Mouse (Mus musculus) liver, embryonic 14.5 days (tissue): ENCODE data around the gene Tex26. TPM values are rescaled to one million over a fixed set of nuclear protein-coding genes. Genes with fewer than 3 reads are reported as not detected.

Experiments used
- ATAC-seq: fragments of 200-750 bp; cut with Nextera tagmentation; 2 replicates; pipeline ENCODE4 v1.8.0; 2017; ENCODE audit warnings: moderate number of reproducible peaks, mild to moderate bottlenecking, moderate library complexity; ENCODE audit not compliant: insufficient read depth
- DNase-seq, 3 experiments: peaks; one replicate each; pipeline ENCODE4 v3.0.0-alpha.2; 2012 to 2013; ENCODE audit warnings: low read depth in 3 of 3, low spot score in 3 of 3
- H3K27ac ChIP-seq: fragments of 300-500 bp; sonication (generic); 2 replicates; pipeline ENCODE4 v1.5.1; 2014; ENCODE audit warnings: moderate library complexity, mild to moderate bottlenecking, control low read depth, inconsistent platforms
- H3K27me3 ChIP-seq: fragments of 300-500 bp; sonication (generic); 2 replicates; pipeline ENCODE4 v1.6.1; 2014; ENCODE audit warnings: mild to moderate bottlenecking, low read length, moderate library complexity; ENCODE audit not compliant: control insufficient read depth, insufficient read depth
- H3K36me3 ChIP-seq: fragments of 300-500 bp; sonication (generic); replicated peaks from 2 replicates; pipeline ENCODE4 v1.6.1; 2014; ENCODE audit warnings: low read depth; ENCODE audit not compliant: control insufficient read depth, insufficient read depth
- H3K4me1 ChIP-seq, 2 experiments: fragments of 200-500 bp in 1 of 2; fragments of 300-500 bp in 1 of 2; sonication (generic) in 1 of 2; replicated peaks; 2 replicates each; pipeline ENCODE4 v1.6.1; 2012 to 2014; ENCODE audit warnings: antibody characterized with exemption in 1 of 2, inconsistent platforms in 1 of 2, low read length in 1 of 2; ENCODE audit not compliant: control insufficient read depth in 2 of 2, insufficient read depth in 2 of 2
- H3K4me2 ChIP-seq: fragments of 300-500 bp; sonication (generic); 2 replicates; pipeline ENCODE4 v1.6.1; 2014; ENCODE audit warnings: low read depth, mild to moderate bottlenecking, control low read depth, moderate library complexity
- H3K4me3 ChIP-seq, 2 experiments: fragments of 200-500 bp in 1 of 2; fragments of 300-500 bp in 1 of 2; sonication (generic) in 1 of 2; 2 replicates each; pipeline ENCODE4 v1.5.1; 2012 to 2014; ENCODE audit warnings: low read depth in 2 of 2, low read length in 2 of 2, mild to moderate bottlenecking in 2 of 2, control low read depth in 1 of 2, inconsistent platforms in 1 of 2, moderate library complexity in 1 of 2; ENCODE audit not compliant: insufficient read depth in 1 of 2
- H3K9ac ChIP-seq: fragments of 300-500 bp; sonication (generic); replicated peaks from 2 replicates; pipeline ENCODE4 v1.6.1; 2014; ENCODE audit warnings: mild to moderate bottlenecking, control low read depth, moderate library complexity
- H3K9me3 ChIP-seq: fragments of 300-500 bp; sonication (generic); 2 replicates; pipeline ENCODE4 v1.6.1; 2016; ENCODE audit warnings: low read length, mixed read lengths; ENCODE audit not compliant: control insufficient read depth
- CTCF ChIP-seq: IDR thresholded peaks from 2 replicates; pipeline ENCODE4 v1.5.1; 2016; ENCODE audit warnings: antibody characterized with exemption, low read depth, control low read depth
- EP300 ChIP-seq: IDR thresholded peaks from 2 replicates; pipeline ENCODE4 v1.6.1; 2016; ENCODE audit warnings: antibody characterized with exemption, low read depth
- WGBS: fragments of 180-500 bp; shearing (Covaris S2); extraction: QIAGEN DNeasy Blood & Tissue Kit; methylation state at CpG from one replicate; pipeline ENCODE4 v1.1.7; 2014; ENCODE audit not compliant: insufficient replicate concordance; 5-methylcytosine and 5-hydroxymethylcytosine counted together
- polyA plus RNA-seq, 2 experiments: library from polyadenylated mRNA; depleted of rRNA in 1 of 2; stranded (reverse) in 1 of 2; unstranded in 1 of 2; fragments of >200 nt; fragmentation: Nextera tagmentation in 1 of 2; extraction: Ambion mirVana in 1 of 2; gene quantifications; 2 replicates each; pipeline versions ENCODE4 v1.2.1 to v1.2.3; 2012 to 2014

Gene Tex26
- polyA plus RNA-seq, 2 experiments, result 0.30 TPM; not detected in 1

DNA sequence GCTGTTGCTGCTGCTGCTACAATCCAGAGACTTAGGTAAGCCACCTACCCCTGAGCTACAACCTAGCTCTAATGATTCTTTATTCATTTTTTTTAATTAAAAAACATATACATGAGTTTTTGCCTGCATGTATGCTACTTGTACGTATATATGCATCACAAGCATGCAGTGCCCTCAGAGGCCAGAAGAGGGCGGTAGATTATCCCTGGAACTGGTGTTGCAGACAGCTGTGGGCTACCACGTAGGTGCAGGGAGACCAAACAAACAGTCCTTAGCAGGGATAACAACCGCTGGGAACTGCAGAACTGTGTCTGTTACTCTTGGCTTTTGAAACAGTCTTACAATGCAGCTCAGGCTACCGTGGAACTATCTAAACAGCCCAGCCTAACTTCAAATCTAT is 8.3 kb downstream of the Tex26 start:
- TF ChIP-seq EP300 (no peak), CTCF (peak; percentile 56)
- H3K27ac ChIP-seq, result no peak overlapping the region

DNA sequence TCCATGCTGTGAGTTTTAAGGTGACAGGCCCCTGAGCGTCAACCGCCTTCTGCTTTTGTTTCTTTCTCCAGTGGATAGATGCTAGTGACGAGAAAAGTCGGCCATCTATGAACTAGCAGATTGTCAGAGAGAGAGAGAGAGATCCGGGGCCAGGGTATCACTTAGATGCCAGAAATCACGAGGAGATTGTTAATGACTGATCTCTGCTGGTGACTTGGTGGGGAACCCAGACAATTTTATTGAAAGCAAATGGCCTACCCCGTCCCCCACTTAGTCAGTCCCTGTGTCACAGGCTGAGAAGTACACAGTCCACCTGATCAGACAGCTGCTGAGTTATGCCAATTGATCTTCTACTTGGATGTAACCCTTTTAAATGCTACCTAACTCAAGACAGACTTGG is 9.9 kb downstream of the Tex26 start:
- Histone ChIP-seq H3K4me2 (no peak overlapping the region), H3K4me3 (no peak overlapping the region), H3K4me1 (no peaks in the 10 kb centered on the region), H3K9ac (no peak overlapping the region), H3K27ac (no peak overlapping the region), H3K9me3 (no peaks in the 10 kb centered on the region), H3K36me3 (no peaks in the 10 kb centered on the region), H3K27me3 (no peaks in the 10 kb centered on the region)
- no peak for ATAC-seq
- DNase-seq, result no peak
- no peak for TF ChIP-seq EP300
- TF ChIP-seq CTCF, result no peak
- WGBS, result 75% methylated on average over 7 of the region's 7 CpGs

More for the DNA sequence above, 8.3 kb downstream of the Tex26 start:
- no peak for ATAC-seq
- no peak overlapping the region for H3K4me2 ChIP-seq
- no peaks in the 10 kb centered on the region for H3K9me3 ChIP-seq
- 68% methylated on average over 5 of the region's 5 CpGs for WGBS
- H3K4me1 ChIP-seq, result no peaks in the 10 kb centered on the region
- H3K36me3 ChIP-seq, result no peaks in the 10 kb centered on the region
- no peak for DNase-seq
- H3K27me3 ChIP-seq, result no peaks in the 10 kb centered on the region
- H3K4me3 ChIP-seq, result no peak overlapping the region
- H3K9ac ChIP-seq, result no peak overlapping the region

DNA sequence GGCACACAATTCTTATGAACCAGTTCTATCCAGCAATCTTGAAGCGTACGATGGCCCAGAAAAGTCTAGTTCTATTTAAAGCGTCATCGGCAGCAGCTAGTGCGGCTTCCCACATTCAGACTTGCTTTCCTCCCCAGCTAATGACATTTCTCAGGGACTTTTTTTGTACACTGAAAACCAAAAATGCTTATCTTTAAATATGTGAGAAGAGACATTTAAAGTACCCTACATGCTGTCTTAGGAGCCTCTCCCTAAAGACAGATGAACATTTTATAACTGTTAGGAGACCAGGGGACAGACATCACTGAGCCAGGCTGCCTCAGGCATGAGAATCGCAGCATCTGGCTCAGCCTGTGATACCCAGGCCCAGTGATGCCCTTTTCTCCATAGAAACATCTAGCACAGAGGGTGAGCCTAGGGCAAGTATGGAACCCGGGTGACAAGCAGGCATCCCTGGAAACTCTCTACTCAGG is 11.8 kb downstream of the Tex26 start:
- Histone ChIP-seq H3K36me3 (no peaks in the 10 kb centered on the region), H3K9ac (no peak overlapping the region), H3K9me3 (no peaks in the 10 kb centered on the region), H3K27me3 (no peaks in the 10 kb centered on the region), H3K4me2 (no peak overlapping the region), H3K4me3 (no peak overlapping the region), H3K4me1 (no peaks in the 10 kb centered on the region), H3K27ac (no peak overlapping the region)
- DNase-seq (no peak), ATAC-seq (no peak)
- TF ChIP-seq CTCF (no peak), EP300 (no peak)
- WGBS, result 63% methylated on average over 7 of the region's 7 CpGs

DNA sequence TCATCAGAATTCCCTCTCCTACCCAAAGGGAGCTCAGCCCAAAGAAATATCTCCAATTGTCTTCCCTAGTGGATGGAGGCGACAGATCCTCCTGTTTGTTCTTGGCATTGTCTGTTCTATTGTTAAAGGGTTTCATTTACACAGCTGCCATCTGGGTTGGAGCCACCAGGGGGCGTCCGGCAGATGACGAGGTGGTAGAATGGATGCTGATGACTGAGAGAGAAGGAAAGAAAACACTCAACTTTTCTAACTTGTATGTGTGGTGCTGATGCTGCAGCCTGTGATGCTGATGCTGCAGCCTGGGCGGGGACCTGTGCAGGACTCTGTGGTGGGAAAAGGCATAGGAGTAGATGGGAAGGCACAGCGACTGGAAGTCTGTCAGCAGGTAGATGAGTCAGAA is 14.8 kb downstream of the Tex26 start:
- ATAC-seq (no peak), DNase-seq (peak in 1 of 3 experiments; percentile 7)
- Histone ChIP-seq H3K4me3 (no peak overlapping the region), H3K9me3 (no peaks in the 10 kb centered on the region), H3K9ac (no peak overlapping the region), H3K4me2 (no peak overlapping the region), H3K4me1 (no peaks in the 10 kb centered on the region), H3K27ac (no peak overlapping the region), H3K27me3 (no peaks in the 10 kb centered on the region), H3K36me3 (no peaks in the 10 kb centered on the region)
- WGBS, result 18% methylated on average over 6 of the region's 6 CpGs
- TF ChIP-seq CTCF (peak; percentile 84), EP300 (no peak)

DNA sequence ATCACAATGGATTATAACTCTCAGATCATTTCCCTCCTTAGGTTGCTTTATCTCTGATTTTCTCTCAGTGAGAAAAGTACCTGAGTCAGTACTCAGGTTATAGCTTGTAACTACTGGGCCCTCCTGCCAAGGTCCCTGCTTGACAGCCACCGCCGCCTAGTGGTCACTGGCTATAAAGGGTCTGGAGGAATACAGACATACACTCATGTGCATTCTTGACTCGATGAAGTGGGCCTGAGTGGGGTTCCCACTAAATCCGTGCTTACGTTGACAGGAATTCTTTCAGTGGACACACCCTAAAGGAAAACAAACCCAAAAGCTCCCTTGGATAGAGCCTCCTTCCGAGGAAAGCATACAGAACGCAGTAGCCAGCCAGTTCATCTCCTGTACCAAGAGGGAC is 17.1 kb downstream of the Tex26 start:
- H3K9me3 ChIP-seq, result no peaks in the 10 kb centered on the region
- H3K4me2 ChIP-seq, result no peak overlapping the region
- H3K4me3 ChIP-seq, result no peak overlapping the region
- WGBS, result 70% methylated on average over 7 of the region's 7 CpGs
- TF ChIP-seq CTCF (peak; percentile 58), EP300 (no peak)
- no peaks in the 10 kb centered on the region for H3K27me3 ChIP-seq
- DNase-seq (no peak), ATAC-seq (no peak)
- no peaks in the 10 kb centered on the region for H3K36me3 ChIP-seq
- H3K27ac ChIP-seq, result no peak overlapping the region
- no peak overlapping the region for H3K9ac ChIP-seq
- no peaks in the 10 kb centered on the region for H3K4me1 ChIP-seq
